Mouse (Mus musculus) lung, postnatal 36 days (tissue): ENCODE results near the gene Ccr5.
"Not testable (repeated sequence)": the region's sequence is repeated elsewhere in the genome, so short reads cannot be mapped to it uniquely, and the experiment has no call there.

ENCODE experiments used
- DNase-seq: peaks from one replicate; pipeline ENCODE4 v3.0.0; 2022; ENCODE audit warnings: mixed read lengths

Gene Ccr5

DNA sequence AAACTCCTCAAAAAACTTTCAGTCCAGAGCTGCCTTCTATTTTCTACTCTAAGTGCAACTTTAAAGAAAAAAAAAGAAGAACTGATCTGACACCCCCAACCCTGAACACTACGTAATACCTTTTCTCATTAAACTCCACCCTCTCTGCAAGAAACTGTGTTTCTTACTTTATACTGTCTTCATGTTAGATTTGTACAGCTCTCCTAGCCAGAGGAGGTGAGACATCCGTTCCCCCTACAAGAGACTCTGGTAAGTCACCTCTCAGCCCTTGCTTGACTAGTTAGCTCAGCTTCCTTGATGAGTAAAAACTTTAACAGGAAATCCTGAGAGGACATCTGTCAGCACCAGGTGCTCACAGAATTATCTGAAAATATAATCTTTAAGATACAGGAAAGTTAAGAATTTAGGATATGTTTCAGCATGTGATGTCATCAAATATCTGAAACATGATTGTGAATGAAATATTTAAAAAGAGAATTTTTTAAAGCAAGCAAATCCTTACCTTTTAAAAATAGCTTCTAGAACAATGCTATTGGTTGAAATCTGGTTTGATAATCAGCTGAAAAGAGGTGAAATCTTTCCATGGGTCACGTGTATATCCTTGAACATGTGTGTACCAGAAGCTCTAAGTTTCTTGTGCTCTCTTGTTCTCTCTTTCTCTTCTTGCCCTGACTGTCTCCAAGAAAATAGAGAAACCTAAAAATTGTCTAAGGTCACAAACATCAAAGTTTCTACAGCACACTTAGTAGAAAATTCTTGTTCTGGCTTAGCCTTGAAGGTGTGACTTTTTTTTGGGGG lies at the start of gene Ccr5:
Gene Ccr5 (plus strand): TSS at position 157 of the 798 bp plus-strand sequence.
- DNase-seq = no peak

- no peak for DNase-seq
These were observed 41.5 kb upstream of the Ccr5 start for GRCm38 (mm10) chr9:124079803-124080202.

GRCm38 (mm10) chr9:124080471-124080870 lies 40.9 kb upstream of the Ccr5 start:
- not testable (repeated sequence) for DNase-seq

GRCm38 (mm10) chr9:124090441-124090840 lies 30.9 kb upstream of the Ccr5 start:
- DNase-seq = no peak

- DNase-seq = no peak
These were observed 22.2 kb upstream of the Ccr5 start for GRCm38 (mm10) chr9:124099127-124099526.

DNA sequence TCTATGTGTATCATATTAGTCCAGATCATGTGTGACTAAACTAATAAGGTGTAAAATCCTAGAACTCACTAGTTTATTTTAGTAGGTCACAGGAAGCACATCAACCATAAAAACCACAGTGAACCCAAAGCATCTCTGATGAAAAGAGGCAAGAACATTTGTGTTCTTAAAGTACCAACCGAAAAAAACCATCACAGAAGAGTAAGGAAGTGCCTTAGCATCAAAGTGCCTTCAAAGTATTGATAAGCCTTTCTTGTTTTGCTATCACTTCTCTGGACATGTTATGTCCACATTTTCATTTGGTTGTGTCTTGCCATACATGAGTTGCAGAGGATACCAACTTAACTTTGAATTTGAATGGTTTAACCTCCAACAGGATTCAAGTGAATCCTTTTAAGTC lies 21.0 kb upstream of the Ccr5 start:
- no peak for DNase-seq

GRCm38 (mm10) chr9:124101723-124102122 lies 19.6 kb upstream of the Ccr5 start, which contains the start of gene Ccr2:
TSS of gene Ccr2 (plus strand) at chr9:124101950.
- DNase-seq = no peak

DNA sequence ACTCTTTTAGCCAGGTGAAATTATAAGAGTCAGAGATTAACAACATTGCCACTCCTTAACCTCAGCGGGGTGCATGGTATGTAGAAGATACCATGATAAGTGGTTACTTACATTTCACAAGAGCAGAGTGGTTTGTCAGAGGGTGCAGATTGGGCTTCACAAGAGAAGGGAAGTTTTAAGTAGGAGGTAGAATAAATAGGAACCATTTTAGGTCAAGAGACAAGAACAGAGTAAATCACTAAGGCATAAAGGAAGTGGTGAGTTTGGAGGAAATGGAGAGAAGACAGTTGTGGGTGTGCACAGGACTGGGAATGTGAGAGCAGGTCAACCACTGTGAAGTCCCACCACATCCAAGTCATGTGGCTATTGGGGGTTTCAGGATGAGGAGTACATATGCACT lies 18.1 kb upstream of the Ccr5 start:
- DNase-seq = no peak

- no peak for DNase-seq
These were observed 16.1 kb upstream of the Ccr5 start for GRCm38 (mm10) chr9:124105196-124105595.

- DNase-seq = no peak
These were observed 14.1 kb upstream of the Ccr5 start for GRCm38 (mm10) chr9:124107232-124107631.

GRCm38 (mm10) chr9:124108356-124109127 lies 12.8 kb upstream of the Ccr5 start:
- no peak for DNase-seq

- no peak for DNase-seq
These were observed 9.3 kb upstream of the Ccr5 start for GRCm38 (mm10) chr9:124111997-124112396.

- peak; percentile 43 for DNase-seq
These were observed 8.6 kb upstream of the Ccr5 start for GRCm38 (mm10) chr9:124112591-124113239.

DNA sequence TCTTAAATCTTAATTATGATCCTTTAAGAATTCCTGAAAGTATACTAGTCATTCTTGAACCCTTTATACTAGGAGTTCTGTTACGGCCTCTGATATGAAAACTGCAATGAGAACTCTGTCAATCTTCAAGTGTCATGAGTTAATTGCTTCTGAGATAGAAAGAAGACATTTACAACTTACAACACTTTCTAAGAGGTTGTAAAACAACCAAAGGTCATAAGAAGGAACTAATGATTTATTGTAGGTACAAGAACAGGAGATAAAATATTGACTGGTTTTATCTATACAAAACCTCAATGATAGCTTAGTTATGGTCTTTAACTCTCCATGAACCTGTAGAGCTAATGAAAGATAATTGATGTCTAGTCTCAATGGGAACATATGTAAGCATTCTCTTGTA lies 7.6 kb upstream of the Ccr5 start:
- DNase-seq = no peak

- peak; percentile 75 for DNase-seq
These were observed 2.9 kb upstream of the Ccr5 start for GRCm38 (mm10) chr9:124118489-124118888.

GRCm38 (mm10) chr9:124125576-124125975 lies 4.2 kb downstream of the Ccr5 start:
- peak; percentile 23 for DNase-seq

GRCm38 (mm10) chr9:124126373-124126772 lies 5.0 kb downstream of the Ccr5 start:
- DNase-seq = peak; percentile 71

GRCm38 (mm10) chr9:124127412-124127811 lies 6.1 kb downstream of the Ccr5 start:
- no peak for DNase-seq

GRCm38 (mm10) chr9:124128379-124128778 lies 7.0 kb downstream of the Ccr5 start:
- DNase-seq = peak; percentile 82

GRCm38 (mm10) chr9:124132899-124133298 lies 11.6 kb downstream of the Ccr5 start:
- not testable (repeated sequence) for DNase-seq

DNA sequence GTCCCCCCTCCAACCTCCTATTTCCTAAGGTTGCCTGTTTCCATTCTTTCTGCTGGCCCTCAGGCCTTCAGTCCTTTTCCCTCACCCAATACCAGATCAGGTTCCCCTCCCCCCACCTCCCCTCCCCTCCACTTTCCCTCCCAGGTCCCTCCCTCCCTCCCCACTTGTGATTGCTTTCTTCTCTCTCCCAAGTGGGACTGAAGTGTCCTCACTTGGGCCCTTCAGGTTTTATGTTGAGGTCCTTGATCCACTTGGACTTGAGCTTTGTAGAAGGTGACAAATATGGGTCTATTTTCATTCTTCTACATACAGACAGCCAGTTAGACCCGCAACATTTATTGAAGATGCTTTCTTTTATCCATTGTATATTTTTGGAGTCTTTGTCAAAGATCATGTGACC lies 13.6 kb downstream of the Ccr5 start:
- peak; percentile 73 for DNase-seq

DNA sequence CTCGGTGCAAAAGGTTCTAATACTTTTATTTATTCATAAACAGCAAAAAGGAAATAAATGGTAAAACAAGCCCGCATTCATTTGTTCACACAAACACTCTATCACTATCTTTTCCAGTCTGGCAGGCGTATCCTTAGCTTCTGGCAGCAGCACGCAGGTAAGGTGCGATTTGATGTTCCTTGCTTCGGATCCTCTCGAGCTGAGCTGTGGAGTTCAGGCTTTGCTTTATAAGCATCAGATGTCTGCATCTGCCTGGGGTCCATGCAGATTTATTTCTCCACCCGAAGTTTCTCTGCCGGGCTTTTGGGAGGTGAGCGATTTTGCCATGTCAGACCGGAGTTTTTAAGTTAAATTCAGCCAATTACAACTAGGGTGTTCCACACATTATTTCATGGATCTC lies 16.3 kb downstream of the Ccr5 start:
- DNase-seq = no peak

DNA sequence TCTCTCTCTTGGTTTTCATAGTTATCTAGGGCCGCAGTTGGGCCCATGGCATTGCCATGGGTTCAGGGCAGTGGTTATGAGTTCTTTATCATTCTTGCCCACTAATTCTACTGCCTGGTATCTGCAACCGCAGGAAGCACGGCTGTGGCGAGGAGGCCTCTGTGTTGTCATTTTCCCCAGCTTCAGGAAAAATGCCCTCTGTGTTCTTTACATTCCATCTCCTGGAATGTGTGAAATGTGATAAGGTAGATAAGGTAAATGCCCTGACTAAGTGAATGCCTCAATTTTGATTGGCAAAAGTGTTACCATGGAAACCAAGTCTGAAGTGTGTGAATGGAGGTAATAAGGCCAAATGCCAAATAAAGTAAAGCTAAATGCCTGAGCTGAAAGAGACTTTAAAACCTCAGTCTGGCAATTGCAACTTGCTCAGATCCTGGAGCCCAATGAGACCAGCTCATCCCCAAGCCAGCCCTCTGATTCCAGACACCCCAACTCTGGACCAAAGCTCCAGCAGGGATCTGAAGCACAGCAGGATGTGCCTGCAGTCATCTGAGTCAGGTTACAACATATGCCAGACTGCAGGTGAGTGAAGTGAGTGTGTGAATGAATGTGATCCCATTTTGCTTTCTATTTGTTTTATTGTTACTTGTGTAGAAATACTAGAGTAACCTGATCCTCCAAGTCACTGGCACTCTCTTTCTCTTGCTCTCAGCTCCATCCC lies 16.9 kb downstream of the Ccr5 start:
- DNase-seq = peak; percentile 23
